Mouse (Mus musculus): ENCODE data around the gene Sema6c.

Sema6c gene

GRCm38 (mm10) chr3:95147924-95148323 is 12.3 kb upstream of the Sema6c start:
- no peak for DNase-seq

GRCm38 (mm10) chr3:95153874-95154273 is 6.4 kb upstream of the Sema6c start:
- peak; percentile 35 to 40 for DNase-seq

GRCm38 (mm10) chr3:95159511-95159986 is 708 bp upstream of the Sema6c start:
- DNase-seq = peak; percentile 19 to 26

- DNase-seq = peak; percentile 32 to 37
Observed at GRCm38 (mm10) chr3:95161041-95161551, 839 bp downstream of the Sema6c start.

GRCm38 (mm10) chr3:95161618-95162344 is 1.5 kb downstream of the Sema6c start:
- DNase-seq = no peak

- no peak for DNase-seq
Observed at GRCm38 (mm10) chr3:95162345-95162628, 2.0 kb downstream of the Sema6c start.

GRCm38 (mm10) chr3:95163419-95164255 is 3.4 kb downstream of the Sema6c start:
- no peak for DNase-seq

GRCm38 (mm10) chr3:95164256-95164550 is 3.9 kb downstream of the Sema6c start:
- no peak for DNase-seq

- DNase-seq = no peak
Observed at GRCm38 (mm10) chr3:95164840-95165239, 4.6 kb downstream of the Sema6c start.

GRCm38 (mm10) chr3:95169996-95170395 is 9.7 kb downstream of the Sema6c start:
- no peak for DNase-seq

- DNase-seq = no peak
Observed at GRCm38 (mm10) chr3:95171105-95171504, 10.8 kb downstream of the Sema6c start.

GRCm38 (mm10) chr3:95172526-95173255 is 12.4 kb downstream of the Sema6c start:
- peak in 1 of 2 experiments; percentile 15 for DNase-seq

GRCm38 (mm10) chr3:95173256-95173949 is 13.1 kb downstream of the Sema6c start:
- peak in 1 of 2 experiments; percentile 32 for DNase-seq

GRCm38 (mm10) chr3:95174011-95174592 is 13.8 kb downstream of the Sema6c start:
- DNase-seq = peak; percentile 89 to 90

GRCm38 (mm10) chr3:95176500-95176899 is 16.2 kb downstream of the Sema6c start:
- no peak for DNase-seq

GRCm38 (mm10) chr3:95177583-95177982 is 17.3 kb downstream of the Sema6c start:
- no peak for DNase-seq

GRCm38 (mm10) chr3:95178948-95179347 is 18.7 kb downstream of the Sema6c start:
- DNase-seq = no peak

- DNase-seq = no peak
Observed at GRCm38 (mm10) chr3:95179890-95180289, 19.6 kb downstream of the Sema6c start.

GRCm38 (mm10) chr3:95181841-95182240 is 21.6 kb downstream of the Sema6c start:
- DNase-seq = no peak

GRCm38 (mm10) chr3:95184796-95185577 is 24.7 kb downstream of the Sema6c start:
- DNase-seq = no peak

- no peak for DNase-seq
Observed at GRCm38 (mm10) chr3:95186100-95186499, 25.8 kb downstream of the Sema6c start.

Measured in cerebellum, postnatal 36 days (tissue).